Mouse (Mus musculus): ENCODE results near the gene 4930539E08Rik. TPM values are rescaled to one million over a fixed set of nuclear protein-coding genes. Genes with fewer than 3 reads are reported as not detected.
A peak's percentile ranks its signal among the peaks of the same experiment; 100 is the strongest.

The 4930539E08Rik gene
- polyA plus RNA-seq, 1 experiment, result not detected

DNA sequence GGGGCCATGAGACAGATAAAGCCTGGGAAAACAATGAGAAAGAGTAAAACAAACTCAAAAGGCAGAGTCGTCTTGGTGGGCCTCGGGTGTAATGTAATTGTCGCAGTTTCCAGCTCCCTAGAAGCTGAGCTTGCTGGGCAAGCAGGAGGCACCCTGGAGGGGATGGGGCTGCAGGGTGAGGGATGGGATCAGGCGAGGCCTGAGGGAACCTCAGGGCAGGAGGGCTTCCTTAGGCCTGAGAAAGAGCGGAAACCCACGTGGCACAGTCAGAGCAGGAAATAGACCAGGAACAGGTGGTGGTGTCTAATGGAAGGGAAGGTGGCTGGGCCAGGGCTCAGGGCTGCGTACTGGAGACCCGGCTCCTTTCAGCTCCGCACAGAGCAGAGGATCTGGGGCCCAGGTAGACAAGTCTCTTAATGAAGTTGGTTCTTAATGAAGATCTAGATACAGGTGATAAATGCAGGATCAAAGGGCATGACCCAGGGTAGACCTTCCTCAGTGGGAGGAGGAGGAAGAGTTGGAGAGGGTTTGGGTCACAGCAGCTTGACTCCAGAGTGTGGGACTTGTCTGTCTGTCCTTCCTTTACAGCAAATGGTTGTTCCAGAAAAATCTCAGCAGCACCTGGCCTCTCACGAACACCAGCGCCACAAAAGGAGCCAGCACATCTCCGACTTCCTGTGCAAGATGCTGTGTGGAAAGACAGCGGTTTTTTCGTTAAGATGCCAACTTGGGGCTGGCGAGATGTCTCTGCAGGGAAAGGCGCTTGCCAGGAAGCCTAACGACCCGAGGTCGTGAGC lies 19.2 kb upstream of the 4930539E08Rik start:
- TF ChIP-seq CTCF (IDR thresholded peaks at IDR 0.05; ENCODE audit: control insufficient read depth, insufficient read depth, low read length) (no peak), POLR2A (IDR thresholded peaks at IDR 0.05; ENCODE audit: borderline replicate concordance, control insufficient read depth, low read depth, low read length) (no peak)
- Histone ChIP-seq H3K4me1 (ENCODE audit: control insufficient read depth, insufficient read depth, low read length) (no peaks in the 10 kb centered on the region; the same call in 1 of the 2 replicates), H3K27ac (ENCODE audit: control insufficient read depth, insufficient read depth, low read depth, low read length, poor library complexity) (no peak overlapping the region)

DNA sequence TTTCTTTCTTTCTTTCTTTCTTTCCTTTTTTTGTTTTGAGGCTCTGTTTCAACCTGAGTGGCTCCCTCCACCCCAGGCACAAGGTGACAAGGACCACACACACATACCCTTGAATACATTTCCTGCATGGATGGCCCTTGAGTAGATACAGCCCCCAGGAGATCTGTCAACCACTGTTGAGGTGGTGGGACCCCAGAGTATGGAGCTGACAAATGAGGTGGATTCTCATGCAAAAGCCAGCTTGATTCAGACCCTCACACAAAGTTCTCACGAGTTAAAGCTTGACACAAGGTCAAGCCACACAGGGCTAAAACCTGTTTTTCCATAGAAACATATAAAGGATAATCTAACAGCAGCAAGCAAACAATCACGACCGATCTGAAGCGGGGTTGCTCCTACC lies 17.1 kb upstream of the 4930539E08Rik start:
- no peak overlapping the region for H3K27ac ChIP-seq (ENCODE audit: control insufficient read depth, insufficient read depth, low read depth, low read length, poor library complexity)
- no peaks in the 10 kb centered on the region; the same call in 1 of the 2 replicates for H3K4me1 ChIP-seq (ENCODE audit: control insufficient read depth, insufficient read depth, low read length)
- TF ChIP-seq POLR2A (IDR thresholded peaks at IDR 0.05; ENCODE audit: borderline replicate concordance, control insufficient read depth, low read depth, low read length) (no peak), CTCF (IDR thresholded peaks at IDR 0.05; ENCODE audit: control insufficient read depth, insufficient read depth, low read length) (no peak)
- WGBS, result 92% methylated on average over 4 of the region's 4 CpGs
- no peak overlapping the region for H3K4me3 ChIP-seq (replicated peaks; ENCODE audit: control insufficient read depth, low read depth, low read length)

More for the DNA sequence above, 19.2 kb upstream of the 4930539E08Rik start:
- no peak overlapping the region for H3K4me3 ChIP-seq (replicated peaks; ENCODE audit: control insufficient read depth, low read depth, low read length)
- 66% methylated on average over 19 of the region's 19 CpGs for whole genome bisulfite sequencing

DNA sequence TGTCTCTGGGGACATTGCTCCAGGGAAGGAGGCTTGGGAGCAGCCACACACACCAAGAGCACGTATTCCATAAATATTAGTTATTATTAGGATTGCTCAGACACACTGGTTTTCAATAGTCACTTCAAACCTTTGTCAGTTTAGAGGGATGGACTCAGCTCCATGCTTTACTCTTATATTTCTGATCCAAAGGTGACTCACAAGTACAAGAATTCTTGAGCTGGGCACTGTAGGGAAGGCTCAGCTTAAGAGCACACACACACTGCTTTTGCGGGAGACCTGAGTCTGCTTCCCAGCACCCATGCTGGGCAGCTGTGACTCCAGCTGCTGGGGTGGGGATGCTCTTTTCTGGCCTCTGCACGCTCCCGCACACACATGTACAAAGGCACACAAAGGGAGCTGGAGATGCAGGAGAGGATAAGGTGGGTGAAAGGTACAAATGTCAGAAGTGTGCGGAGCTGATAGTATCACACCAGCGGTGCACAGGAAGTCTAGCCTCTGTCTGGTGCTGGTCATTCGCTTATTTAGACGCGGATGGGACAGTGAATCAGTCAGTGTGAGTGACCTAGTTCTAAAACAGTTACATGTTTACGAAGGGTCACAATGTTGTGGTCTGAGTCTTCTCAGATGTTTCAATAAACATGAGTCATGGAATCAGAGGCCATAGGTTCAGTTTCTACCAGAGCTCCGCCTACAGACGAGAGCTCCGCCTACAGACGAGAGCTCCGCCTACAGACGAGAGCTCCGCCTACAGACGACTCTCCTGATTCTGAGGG lies 16.5 kb upstream of the 4930539E08Rik start:
- TF ChIP-seq CTCF (IDR thresholded peaks at IDR 0.05; ENCODE audit: control insufficient read depth, insufficient read depth, low read length) (no peak), POLR2A (IDR thresholded peaks at IDR 0.05; ENCODE audit: borderline replicate concordance, control insufficient read depth, low read depth, low read length) (no peak)
- WGBS, result 86% methylated on average over 18 of the region's 18 CpGs
- H3K4me1 ChIP-seq (ENCODE audit: control insufficient read depth, insufficient read depth, low read length), result peaks cover 3% of the 10 kb centered on the region; the same call in 1 of the 2 replicates
- H3K4me3 ChIP-seq (replicated peaks; ENCODE audit: control insufficient read depth, low read depth, low read length), result no peak overlapping the region
- H3K27ac ChIP-seq (ENCODE audit: control insufficient read depth, insufficient read depth, low read depth, low read length, poor library complexity), result peak overlapping the region; percentile 30

DNA sequence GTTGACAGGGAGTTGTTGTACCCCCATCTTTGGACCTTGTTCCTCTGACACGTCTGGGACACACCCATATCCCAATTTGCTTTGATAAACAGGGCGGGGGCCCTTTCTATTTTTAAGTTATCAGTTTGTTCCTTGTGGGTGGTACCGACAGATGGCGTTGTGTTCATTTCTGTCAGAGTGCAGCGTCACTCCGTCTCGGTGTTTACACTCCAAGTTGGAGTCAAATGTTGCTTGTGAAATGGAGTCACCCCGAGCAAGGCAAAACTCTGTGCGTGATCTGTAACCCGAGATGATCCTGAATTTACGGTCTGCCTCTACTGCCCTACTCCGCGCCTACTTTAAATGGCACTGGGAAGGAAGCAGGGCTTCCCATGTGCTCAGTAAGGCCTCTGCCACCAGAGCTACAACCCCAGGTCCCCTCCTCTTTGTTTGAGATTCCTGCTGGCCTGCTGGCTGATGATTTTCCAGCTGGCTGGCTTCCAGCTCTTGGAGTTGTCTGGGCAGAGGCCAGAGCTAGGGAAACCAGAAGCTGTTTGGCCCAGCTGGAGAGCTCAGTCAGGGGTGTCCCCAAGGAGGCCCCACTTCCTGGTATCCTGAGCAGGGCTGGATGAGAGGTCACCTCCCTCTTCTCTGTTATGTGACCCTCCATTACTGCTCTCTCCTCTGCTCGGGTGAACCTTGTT lies 15.4 kb upstream of the 4930539E08Rik start:
- TF ChIP-seq CTCF (IDR thresholded peaks at IDR 0.05; ENCODE audit: control insufficient read depth, insufficient read depth, low read length) (peak; percentile 41), POLR2A (IDR thresholded peaks at IDR 0.05; ENCODE audit: borderline replicate concordance, control insufficient read depth, low read depth, low read length) (no peak)
- no peak overlapping the region for H3K4me3 ChIP-seq (replicated peaks; ENCODE audit: control insufficient read depth, low read depth, low read length)
- 30% methylated on average over 14 of the region's 14 CpGs for WGBS
- H3K4me1 ChIP-seq (ENCODE audit: control insufficient read depth, insufficient read depth, low read length), result peaks cover 3% of the 10 kb centered on the region; the same call in 1 of the 2 replicates
- H3K27ac ChIP-seq (ENCODE audit: control insufficient read depth, insufficient read depth, low read depth, low read length, poor library complexity), result peak overlapping the region; percentile 83

DNA sequence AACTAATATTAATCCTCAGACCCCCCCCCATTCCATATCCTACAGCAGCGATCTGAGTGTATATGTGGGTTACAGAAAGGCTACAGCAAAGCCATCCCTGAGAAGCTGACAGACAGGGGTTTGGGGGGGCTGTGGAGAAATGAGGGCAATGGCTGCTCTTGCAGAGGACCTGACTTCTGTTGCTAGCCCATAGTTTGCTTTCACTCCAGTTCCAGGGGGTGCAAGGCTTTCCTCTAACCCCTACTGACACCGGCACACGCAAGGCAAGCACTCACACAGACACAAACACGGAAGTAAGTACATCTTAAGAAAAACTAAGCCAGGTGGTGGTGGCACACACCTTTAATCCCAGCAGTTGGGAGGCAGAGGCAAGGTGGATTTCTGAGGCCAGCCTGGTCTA lies 14.2 kb upstream of the 4930539E08Rik start:
- H3K4me3 ChIP-seq (replicated peaks; ENCODE audit: control insufficient read depth, low read depth, low read length), result no peak overlapping the region
- no peak overlapping the region; the same call in 1 of the 2 replicates for H3K27ac ChIP-seq (ENCODE audit: control insufficient read depth, insufficient read depth, low read depth, low read length, poor library complexity)
- H3K4me1 ChIP-seq (ENCODE audit: control insufficient read depth, insufficient read depth, low read length), result peaks cover 3% of the 10 kb centered on the region; the same call in 1 of the 2 replicates
- 85% methylated on average over 4 of the region's 4 CpGs for WGBS
- TF ChIP-seq CTCF (IDR thresholded peaks at IDR 0.05; ENCODE audit: control insufficient read depth, insufficient read depth, low read length), result no peak
- TF ChIP-seq POLR2A (IDR thresholded peaks at IDR 0.05; ENCODE audit: borderline replicate concordance, control insufficient read depth, low read depth, low read length), result no peak

DNA sequence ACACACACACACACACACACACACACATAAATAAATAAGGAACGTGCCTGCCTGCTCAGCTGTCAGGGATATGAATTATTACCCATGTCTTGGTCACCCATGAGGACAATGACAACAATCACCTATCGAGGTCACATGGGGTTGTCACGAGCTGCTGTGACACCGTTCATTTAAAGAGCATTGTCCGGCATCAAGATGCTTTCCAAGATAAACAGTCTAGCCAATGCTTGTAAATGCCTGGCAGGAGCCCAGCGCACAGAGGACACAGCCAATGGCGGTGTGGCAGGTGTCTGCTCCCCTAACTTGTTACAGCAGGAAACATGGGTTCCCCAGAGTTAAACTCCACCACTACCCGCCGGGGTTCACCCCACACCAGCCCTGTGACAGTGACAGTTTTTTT lies 12.9 kb upstream of the 4930539E08Rik start:
- TF ChIP-seq POLR2A (IDR thresholded peaks at IDR 0.05; ENCODE audit: borderline replicate concordance, control insufficient read depth, low read depth, low read length) (no peak), CTCF (IDR thresholded peaks at IDR 0.05; ENCODE audit: control insufficient read depth, insufficient read depth, low read length) (no peak)
- Histone ChIP-seq H3K27ac (ENCODE audit: control insufficient read depth, insufficient read depth, low read depth, low read length, poor library complexity) (no peak overlapping the region), H3K4me1 (ENCODE audit: control insufficient read depth, insufficient read depth, low read length) (peaks cover 3% of the 10 kb centered on the region; the same call in 1 of the 2 replicates), H3K4me3 (replicated peaks; ENCODE audit: control insufficient read depth, low read depth, low read length) (no peak overlapping the region)
- 65% methylated on average over 9 of the region's 9 CpGs for WGBS

DNA sequence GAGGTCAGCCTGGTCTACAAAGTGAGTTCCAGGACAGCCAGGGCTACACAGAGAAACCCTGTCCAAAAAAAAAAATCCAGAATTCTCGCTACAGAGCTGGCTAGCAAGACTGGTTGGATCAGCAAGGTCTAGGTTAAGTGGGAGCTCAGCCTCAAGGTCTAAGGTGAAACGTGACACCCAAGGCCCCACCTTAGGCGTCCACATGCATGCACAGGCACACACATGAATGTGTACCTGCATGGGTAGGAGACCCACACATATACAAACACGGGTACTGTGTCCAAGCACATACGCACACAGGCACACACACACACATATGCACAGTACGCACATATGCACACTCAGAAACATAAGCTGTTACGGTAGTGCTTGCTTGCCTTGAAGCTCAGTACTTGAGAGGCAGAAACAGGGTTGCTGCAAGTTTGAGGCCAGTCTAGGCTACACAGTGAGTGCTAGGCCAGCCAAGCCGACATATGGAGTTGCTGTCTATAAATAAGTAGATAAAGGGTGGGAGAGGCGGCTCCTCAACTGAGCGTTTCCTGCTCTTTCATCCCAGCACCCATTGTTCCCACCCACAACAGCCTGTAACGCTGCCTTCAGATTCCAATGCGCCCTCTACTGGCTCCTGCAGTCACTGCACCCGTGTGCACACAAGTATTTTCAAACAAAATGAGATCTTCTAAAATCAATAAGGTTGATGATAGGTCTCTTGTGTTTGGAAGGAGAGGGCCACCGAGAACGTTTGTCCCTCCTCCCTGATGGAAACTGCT lies 11.9 kb upstream of the 4930539E08Rik start:
- no peak overlapping the region for H3K4me3 ChIP-seq (replicated peaks; ENCODE audit: control insufficient read depth, low read depth, low read length)
- no peak overlapping the region for H3K27ac ChIP-seq (ENCODE audit: control insufficient read depth, insufficient read depth, low read depth, low read length, poor library complexity)
- WGBS, result 37% methylated on average over 15 of the region's 15 CpGs
- peaks cover 4% of the 10 kb centered on the region; the same call in 1 of the 2 replicates for H3K4me1 ChIP-seq (ENCODE audit: control insufficient read depth, insufficient read depth, low read length)
- TF ChIP-seq CTCF (IDR thresholded peaks at IDR 0.05; ENCODE audit: control insufficient read depth, insufficient read depth, low read length), result peak; percentile 84
- TF ChIP-seq POLR2A (IDR thresholded peaks at IDR 0.05; ENCODE audit: borderline replicate concordance, control insufficient read depth, low read depth, low read length), result no peak

Measured in bone marrow, adult 2 months (tissue).